Mouse (Mus musculus) layer of hippocampus, adult 9-10 months (tissue): ENCODE results near the gene Tkt.

Experiments
- DNase-seq: peaks from one replicate; pipeline ENCODE4 v3.0.0; 2022; ENCODE audit warnings: low spot score

Gene Tkt

DNA sequence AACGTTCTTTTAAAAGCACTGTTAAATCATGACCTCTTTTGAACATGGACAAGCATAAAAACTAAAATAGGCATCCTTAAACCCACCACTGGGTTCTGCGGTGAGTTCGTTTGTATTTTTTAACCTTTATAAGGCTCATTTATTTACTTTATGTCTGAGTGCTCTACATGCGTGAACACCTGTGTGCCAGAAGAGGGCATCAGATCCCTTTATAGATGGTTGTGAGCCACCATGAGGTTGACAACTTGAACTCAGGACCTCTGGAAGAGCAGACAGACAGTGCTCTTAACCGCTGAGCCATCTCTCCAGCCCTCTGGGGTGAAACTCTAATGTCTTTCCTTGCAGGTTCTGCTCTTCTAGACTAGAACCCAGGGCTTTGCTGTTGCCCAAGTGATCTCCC is 37.2 kb downstream of the Tkt start:
- no peak for DNase-seq

DNA sequence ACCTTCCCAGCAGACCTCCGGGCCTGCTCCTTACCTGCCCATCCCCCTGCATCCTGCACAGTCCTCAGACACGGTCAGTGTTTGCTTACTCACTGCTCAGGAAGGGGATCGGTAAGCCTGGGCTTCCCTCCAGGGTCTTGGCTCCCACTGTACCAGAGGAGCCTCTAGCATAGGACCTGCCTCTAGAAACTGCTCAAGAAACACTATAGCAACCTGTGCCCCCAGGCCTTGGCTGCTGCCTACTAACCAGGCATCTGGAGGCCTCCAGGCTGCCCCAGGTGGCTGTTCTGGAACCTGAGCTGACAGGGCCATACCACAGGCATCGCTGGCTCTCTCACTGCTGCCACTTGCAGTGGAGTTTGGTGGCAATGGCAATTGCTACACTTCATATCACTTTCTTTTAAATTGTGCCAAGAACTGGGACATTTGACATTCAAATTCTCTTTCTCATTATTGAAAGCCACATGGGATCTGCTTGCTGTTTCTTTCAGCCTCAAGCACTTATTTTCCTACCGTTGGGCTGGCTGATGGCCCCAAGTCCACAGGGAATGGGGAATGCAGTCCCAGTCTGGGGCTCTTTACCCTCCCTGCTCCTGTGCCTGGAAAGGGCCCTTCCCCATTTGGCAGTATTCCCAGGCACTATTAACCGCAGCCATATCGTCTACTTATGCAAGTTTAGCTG is 38.8 kb downstream of the Tkt start:
- no peak for DNase-seq

DNA sequence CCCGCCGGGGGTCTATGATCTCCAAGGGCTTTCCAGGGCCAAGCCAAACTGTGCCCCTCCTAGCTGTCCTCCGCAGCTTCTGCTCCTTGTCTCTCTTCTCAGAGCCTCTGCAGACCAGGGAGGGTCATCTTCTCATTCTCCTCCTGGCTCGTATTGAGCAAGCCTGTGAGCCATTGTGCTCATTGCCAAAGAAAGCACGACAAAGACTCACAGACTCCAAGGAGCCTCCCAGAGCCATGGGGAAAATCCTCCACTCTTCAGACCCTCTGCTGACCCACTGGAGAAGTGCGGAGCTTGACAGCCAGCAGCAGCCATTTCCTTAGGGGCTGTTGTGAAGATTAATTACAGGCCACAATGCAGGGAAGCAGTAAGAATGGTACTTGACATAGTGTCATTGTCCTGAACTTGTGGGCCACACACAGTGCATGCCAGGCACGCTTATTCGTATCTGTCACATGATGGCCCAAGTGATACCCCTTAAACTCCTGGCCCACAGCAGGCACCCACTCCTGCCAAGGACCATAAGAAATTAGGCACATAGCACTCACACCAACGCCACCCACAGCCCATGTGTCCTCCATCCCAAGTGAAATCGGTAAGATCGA is 42.0 kb downstream of the Tkt start:
- DNase-seq, result no peak

DNA sequence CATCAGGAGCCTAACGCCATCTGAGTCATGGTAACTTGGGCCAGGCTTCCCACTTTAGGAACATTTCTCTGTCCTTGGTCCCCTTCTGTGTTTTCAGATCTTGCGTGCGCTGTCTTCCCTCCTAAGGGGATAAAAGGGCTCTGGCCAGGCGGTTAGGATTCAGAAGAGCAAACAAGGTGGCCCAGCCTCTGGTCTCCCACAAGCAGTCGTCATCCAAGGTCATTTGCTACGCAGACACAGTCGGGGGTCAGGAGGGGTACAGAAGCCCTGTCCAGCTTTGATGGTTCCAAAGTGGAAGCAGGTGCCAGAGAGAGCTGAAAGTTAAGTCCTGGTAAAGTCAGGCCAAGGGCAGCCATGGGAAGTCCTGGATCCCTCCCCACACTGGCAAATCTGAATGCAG is 42.8 kb downstream of the Tkt start:
- no peak for DNase-seq

DNA sequence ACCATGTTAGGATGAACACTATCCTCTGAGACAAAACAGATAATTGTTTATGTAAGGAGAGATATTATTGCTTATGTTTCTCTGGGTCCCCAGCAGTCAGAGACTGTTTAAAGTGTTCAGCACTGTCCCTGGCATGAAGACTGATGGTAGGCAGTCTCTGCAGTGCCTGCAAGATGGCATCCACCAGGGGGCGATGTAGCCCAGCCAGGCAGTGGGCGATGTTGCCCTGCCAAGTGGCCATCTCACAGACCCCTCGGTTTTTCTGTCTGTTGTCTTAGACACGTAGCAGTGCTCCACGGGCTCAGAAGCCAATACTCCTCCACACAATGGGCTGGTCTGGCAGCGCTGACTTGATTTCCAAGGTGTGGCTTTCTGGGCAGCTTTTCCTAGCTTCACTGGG is 43.3 kb downstream of the Tkt start:
- DNase-seq, result no peak

DNA sequence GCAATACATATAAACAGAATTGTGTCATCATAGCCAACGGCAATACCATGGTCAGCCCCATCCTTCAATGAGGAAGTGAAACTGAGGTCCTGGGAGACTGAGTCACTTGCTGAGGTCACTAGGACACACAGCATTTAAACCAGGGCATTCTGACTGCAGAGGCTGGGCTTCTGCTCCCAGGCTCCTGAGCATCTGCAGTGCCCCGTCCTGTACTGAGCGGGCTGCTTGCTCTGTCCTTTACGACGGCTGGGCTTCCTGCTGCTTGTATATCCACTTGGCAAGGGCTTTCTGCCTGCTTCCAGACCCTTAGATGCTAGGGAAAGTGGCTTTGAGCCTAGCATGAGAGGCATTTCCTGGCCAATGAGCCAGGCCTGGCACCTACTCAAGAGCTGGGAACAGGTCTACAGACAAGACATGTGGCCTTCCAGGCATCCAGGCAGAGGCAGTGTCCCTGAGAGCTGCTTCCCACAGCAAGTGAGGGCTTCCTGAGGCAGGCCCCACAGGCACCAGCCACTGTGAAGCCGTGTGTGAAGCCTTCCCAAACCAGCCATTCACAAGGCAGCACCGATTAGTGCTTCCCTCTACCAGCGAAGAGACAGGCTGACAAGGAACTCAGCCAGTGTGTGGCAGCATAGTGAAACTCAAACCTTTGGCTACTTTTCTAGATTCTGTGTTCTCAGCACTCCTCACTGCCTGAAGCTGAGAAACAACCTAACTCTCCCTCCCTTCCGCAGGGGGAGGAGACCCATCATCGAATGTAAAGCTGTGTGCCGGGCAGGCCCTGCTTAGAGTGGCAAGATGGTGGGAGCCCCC is 45.3 kb downstream of the Tkt start:
- no peak for DNase-seq

DNA sequence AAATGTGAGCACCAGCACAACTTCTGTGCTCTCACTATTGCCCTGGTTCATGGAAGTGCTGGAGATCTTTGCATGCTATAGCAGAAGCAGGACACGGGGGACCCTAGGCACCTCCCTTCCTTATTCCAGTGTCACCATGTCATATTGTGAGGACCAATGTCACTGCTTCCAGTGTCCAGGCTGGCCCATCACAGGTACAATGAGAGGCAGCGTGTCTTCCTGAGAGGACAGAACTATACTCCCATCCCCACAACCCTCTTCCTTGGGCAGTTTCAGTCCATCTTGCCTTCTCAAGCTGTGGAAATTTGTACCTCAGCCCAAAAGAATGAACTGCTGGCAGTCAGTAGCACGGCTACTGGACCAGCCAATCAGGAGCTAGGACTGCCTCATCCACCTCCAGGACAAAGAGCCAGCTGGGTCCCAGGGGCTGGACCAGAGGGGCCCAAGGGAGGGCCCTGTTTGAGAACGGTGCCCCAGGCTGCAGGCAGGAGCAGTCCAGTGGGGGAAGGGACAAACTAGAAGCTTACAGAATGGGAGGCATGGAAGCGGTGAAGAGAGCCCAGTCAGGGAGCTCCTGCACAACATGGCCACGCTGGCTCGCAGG is 46.0 kb downstream of the Tkt start:
- no peak for DNase-seq

DNA sequence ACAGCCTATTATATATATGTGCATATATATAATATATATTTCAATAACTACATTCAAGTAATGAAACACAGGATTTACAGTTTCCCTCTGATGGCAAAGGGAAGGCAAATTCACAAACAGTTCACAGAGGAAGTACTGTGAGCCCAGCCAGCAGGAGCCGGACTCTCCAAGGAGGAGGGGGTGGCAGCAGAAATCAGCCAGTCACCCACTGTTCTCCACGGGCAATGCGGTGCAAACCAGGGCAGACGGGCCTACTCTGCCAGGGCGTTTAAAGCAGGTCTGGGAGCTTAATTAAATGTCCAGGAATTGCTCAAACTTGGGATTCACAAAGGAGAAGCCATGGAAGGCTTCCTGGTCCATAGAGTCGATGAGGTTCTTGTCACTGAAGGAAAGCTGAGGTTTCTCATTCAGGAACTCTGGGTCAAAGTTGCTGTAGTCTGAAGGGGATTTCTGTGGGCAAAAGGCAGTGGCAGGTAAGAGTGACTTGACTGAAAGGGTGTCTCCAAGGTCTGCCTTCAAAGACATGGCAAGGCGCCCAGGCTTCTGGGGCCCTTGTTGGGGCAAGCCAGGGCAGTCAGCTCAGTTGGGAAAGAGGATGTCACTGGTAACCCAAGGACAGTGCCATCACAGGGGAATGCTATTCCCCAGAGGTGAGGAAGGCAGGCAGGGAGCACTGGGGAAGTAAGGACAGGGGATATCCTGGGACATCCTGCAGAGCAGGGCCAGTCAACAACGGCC is 47.6 kb downstream of the Tkt start:
- no peak for DNase-seq

DNA sequence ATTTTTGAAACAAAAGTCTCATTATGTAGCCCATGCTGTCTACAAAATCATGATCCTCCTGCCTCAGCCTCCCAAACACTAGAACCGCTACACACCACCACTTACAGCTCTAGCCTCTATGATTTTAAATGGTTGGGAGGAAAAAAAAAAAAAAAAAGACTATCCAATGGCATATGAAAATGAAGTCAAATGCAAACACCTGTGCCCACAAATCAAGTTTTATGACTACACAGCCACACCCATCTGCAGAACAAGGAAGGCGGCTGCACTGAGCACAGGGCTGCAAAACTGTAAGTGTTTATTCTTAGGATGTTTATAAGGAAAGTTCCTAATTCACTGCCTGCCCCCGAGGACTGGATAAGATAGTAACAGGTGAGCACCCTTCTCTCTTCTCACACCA is 48.2 kb downstream of the Tkt start:
- no peak for DNase-seq

DNA sequence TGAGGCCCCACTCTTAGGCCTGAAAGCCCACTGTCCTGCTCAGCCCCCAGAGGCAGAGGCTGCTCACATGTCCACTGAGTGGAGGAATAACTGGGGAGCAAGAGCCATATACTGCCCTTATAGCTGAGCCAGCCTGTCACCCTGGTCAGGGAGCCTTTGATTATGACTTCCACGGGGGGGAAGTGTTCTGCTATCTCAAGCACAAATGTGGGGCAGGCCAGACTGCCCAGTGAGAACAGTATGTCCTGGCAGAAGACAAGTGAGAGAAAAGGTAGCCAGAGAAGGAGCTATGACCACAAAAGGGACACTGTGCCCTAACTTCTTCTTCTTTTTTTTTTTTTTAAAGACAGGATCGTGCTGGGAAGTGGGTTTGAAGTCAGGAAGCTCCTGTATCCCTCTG is 49.0 kb downstream of the Tkt start:
- DNase-seq, result no peak

DNA sequence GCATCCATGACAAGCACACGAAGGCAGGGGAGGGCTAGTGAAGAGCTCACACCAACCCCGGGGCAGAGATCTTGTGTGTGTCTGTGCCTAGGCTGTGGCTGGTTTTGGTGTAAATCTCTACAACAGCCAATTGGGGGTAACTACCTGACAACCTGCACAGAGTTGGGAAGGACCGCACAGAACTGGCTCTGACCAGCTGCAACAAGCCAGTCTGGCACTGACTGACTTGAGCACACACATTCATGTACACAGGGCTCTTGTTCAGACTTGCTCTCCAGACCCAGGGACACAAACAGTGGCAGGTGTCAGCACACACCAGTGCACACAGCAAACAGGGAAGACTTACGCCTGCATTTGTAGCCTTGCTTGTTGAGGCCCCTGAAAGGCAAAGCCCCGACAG is 58.7 kb downstream of the Tkt start:
- no peak for DNase-seq

DNA sequence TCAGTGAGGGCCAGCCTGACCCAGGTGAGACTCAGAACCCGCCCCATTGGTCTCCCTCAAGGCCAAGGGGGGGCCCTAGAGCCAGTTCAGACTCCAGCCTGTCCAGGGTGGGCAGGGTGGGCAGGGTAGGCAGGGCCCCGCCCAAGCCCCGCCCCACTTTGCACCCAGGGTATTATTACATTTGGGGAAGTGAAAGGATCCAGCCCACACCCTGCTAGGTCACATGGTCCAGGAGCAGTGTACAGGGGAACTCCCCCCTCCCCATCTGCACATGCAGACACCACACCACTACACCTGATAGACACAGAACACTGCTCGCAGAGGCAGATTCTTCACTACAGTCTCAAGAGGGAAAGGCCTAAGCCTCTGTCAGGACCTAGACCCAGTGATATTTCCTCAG is 59.5 kb downstream of the Tkt start:
- DNase-seq, result no peak

DNA sequence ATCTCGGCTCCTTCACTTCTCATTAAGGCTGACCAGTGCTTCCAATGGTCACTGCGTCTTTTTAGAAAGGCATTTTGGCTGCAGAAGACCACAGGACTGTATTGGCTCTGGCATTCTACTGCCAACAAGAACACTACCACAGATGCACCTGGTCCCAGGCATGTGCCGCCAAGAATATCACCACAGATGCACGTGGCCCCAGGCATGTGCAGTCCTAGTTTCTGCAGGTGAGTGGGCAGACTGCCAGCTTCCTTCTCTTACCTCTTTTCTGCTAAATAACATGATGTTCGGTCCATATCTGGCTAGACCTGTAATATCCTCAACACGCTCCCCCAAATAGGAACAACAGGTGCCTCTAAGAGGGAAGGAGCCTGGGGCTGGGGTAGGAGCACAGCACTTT is 60.0 kb downstream of the Tkt start:
- DNase-seq, result no peak

DNA sequence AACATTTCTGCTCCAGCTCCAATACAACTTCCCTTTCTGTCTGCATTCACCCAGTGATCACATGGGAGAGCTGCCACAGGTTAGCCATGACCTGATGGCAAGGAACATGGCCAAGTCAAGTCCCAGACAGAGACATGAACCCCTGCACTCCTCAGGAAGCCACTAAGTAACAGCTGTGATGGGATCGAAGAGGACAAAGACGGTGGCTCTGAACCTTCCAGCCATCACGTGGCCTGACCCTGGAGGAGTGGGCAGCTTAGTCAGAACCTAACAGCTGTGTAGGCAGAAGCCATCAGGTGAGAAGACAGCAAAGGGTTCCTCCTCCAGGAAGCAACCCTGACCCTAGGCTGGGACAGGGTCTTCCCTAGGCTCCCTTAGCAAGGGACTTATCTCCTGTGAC is 61.3 kb downstream of the Tkt start:
- no peak for DNase-seq

DNA sequence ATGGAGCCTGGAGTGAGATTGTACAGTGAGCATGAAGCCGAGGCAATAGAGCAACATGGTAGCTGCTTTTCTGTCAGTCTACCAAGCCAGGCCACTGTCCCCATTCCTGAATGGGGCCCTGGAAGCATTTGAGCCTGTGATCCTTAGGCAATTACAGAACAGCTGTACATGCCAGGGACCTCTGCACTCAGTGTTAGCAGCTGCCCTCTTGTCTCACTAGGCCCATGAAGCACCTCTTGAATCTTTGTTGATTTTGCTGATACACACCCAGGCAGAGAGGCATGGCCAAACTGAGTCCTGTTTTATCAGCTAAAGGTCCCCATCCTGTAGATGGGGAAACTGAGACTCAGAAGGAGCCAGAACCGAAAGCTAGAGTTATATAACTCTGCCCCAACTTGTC is 62.1 kb downstream of the Tkt start:
- DNase-seq, result no peak

DNA sequence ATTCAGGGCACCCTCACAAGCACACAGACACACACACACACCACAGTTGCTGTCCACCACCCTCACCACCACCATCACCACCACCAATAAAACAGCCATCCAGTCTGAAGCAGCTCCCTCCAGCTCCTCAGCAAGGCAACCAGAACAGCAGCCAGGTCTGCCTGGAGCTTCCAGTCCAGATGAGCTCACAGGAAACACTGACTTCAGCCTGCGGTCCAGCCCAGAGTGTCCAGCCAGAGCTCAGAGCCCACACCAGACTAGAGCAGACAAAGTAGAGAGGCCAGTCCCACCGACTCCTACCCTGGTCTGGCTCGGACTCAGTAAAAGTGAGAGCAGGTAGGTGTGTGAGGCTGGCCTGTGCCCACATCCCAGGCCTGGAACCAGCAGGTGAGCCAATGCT is 62.8 kb downstream of the Tkt start:
- DNase-seq, result no peak

DNA sequence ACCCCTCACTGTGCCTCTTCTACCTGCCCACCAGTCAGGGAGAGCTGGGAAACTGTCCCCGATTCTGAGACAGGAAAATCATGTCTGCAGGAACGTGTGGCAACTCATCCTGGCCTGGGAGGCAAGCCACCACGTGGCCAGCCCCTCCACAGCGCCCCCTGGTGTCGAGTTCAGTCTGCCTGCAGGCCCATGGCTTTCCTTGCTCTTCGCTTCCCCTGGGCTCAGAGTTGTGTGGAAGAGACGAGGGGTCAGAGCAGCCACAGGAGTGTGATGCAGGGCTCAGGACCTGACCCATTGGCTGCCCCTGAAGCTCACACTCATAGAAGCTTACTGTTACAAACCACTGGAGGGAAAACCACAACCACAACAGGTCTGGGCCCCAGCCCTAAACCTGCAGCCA is 64.4 kb downstream of the Tkt start:
- DNase-seq, result no peak

DNA sequence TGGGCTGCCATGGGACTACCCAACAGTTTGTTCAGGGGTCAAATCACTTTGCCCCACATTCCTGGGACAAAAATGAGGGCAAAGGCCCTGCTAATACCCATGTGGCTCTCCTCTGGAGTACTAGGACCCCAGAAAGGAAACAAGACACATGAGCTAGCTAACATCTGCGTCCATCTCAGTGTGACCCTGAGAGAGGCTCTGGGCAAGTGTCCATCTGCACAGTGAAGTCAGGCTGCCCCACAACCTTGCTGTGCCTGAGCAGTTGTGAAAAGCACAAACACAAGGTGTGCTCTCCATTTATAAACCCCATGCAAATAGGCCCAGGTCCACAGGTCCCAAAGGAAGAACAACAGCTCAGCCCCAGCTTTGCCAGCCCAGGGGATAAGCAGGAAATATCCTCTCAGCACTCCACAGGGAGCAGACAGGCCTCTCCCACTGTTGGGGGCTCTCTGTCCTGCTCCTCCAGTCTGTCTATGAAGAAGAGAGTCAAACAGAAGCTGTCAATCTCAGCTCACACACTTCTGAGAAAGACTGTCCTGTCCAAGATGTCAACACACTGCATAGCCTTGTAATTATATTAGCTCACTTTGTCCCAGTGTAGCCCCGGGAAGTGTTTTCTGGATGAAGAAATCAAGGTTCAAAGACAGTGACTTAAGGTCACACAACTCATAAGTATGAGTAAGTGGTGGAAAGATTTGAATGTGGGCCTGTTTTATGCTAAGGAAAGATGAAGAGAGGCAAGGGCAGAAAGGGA is 65.0 kb downstream of the Tkt start:
- no peak for DNase-seq

DNA sequence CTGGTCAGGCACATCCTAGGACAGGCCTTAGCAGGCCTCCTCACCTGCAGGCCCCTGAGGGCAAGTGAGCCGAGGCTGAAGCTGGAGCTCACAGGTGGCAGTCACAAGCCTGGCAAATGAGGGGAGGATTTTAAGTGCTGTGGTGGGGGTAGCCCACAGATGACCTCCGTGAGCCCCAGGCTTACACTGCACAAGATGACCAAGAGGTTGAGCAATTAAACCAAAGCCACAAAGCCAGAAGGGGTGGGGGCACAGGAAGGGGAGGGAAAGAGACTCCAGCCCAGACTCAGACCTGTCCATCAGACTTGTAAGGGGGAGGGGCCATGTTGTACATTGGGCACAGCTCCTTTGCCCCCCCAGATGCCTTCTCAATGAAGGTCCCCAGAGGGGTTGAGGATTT is 68.6 kb downstream of the Tkt start:
- DNase-seq, result no peak

DNA sequence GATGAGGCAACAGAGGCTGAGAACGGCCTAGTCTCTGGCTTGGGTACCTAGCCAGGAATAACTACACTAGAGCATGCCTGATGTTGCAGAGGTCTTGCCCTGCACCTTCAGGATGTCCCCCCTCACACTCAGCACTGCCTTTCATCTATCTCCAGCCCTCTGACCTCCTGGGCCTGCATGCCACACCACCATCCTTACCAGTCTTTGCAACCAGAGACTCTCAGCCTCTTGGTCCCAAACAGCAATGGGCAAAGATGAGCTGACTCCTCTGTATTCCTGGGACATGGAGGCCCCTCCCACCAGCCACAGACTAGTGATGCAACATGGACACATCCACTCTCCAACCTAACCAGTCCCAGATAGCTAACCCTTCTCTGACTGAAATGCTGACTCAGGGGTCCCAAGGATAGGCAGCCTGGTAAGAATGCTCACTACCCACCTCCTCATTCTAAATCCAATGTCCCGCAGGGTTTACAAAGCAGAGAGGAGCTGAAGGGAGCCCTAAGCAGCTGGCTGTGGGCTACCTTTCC is 70.7 kb downstream of the Tkt start:
- DNase-seq, result no peak

DNA sequence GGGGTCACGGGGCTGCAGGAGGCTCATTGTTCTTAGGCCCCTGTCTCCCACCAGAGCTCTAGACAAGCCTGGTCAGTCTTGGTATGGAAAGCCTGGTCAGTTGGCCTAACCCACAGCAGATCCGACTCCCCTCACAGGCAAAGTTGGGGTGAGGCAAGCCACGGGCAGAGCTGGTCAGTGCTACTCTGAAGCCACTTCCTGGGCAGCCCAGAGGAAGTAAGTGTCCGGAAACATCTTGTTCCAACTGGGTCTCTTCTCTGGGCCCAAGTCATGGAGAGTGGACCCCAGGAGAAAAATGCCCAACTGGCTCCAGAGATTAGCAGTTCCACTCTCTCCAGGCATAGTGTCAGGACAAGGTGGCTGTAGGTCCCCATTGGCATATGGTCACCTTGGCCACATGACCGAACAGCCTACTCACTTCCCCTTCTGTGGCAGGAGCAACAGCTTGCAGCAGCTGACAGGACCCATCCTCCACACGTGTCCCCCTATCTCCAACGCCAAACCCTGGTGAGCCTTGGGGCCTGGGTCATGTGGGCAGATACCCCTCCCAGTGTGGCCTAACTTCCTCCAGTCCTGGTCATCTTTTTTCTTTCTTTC is 71.9 kb downstream of the Tkt start:
- no peak for DNase-seq
